Mouse (Mus musculus): ENCODE data around the gene Ak1.

- TF ChIP-seq POLR2A (IDR thresholded peaks at IDR 0.05; ENCODE audit: low read depth, low read length) = no peak
- no peak for TF ChIP-seq CTCF (IDR thresholded peaks at IDR 0.05; ENCODE audit: borderline replicate concordance, insufficient read depth, low read length)
These were observed 4.5 kb downstream of the Ak1 start for GRCm38 (mm10) chr2:32625873-32626694.

All from embryonic fibroblast, embryonic 13.5 days (primary cell).